Mouse (Mus musculus): Measurements from ENCODE around the gene Lyrm1.

- TF ChIP-seq CTCF (IDR thresholded peaks at IDR 0.05; ENCODE audit: extremely low read depth, insufficient read depth, low read length) = no peak
- TF ChIP-seq POLR2A (IDR thresholded peaks at IDR 0.05; ENCODE audit: extremely low read depth, insufficient read depth, low read length) = no peak
Observed at GRCm38 (mm10) chr7:119866136-119866535, 29.5 kb upstream of the Lyrm1 start.

Measured in cortical plate, adult 2 months (tissue).